Mouse (Mus musculus) CH12.LX (cell line): ENCODE data around the gene Lin7c.

Source experiments
- CTCF ChIP-seq, 2 experiments: IDR thresholded peaks in 1 of 2; conservative IDR thresholded peaks in 1 of 2; 2 replicates each; pipeline ENCODE4 v1.5.1; 2011 to 2012; ENCODE audit warnings: low read depth in 2 of 2, low read length in 2 of 2, improper control_type of control experiment in 1 of 2, inconsistent platforms in 1 of 2, mild to moderate bottlenecking in 1 of 2, moderate library complexity in 1 of 2
- E2F4 ChIP-seq: IDR thresholded peaks from 2 replicates; pipeline ENCODE4 v1.6.1; 2011; ENCODE audit warnings: low read depth, low read length, improper control_type of control experiment; ENCODE audit not compliant: insufficient replicate concordance
- EP300 ChIP-seq: IDR thresholded peaks from 2 replicates; pipeline ENCODE4 v1.6.1; 2011; ENCODE audit warnings: low read length, improper control_type of control experiment
- MAFK ChIP-seq: IDR thresholded peaks from 2 replicates; pipeline ENCODE4 v1.6.1; 2011; ENCODE audit warnings: low read length, improper control_type of control experiment; ENCODE audit not compliant: insufficient replicate concordance
- MAZ ChIP-seq: IDR thresholded peaks from 2 replicates; pipeline ENCODE4 v1.6.1; 2012; ENCODE audit warnings: low read depth, mild to moderate bottlenecking, inconsistent platforms, low read length, improper control_type of control experiment, moderate library complexity
- MEF2A ChIP-seq: IDR thresholded peaks from 2 replicates; pipeline ENCODE4 v1.6.1; 2014; ENCODE audit warnings: low read depth, mild to moderate bottlenecking, inconsistent platforms, low read length, improper control_type of control experiment, borderline replicate concordance
- MYC ChIP-seq: IDR thresholded peaks from 2 replicates; pipeline ENCODE4 v1.6.1; 2011; ENCODE audit warnings: low read depth, mild to moderate bottlenecking, improper control_type of control experiment, low read length
- POLR2A ChIP-seq: IDR thresholded peaks from 2 replicates; pipeline ENCODE4 v1.6.1; 2011; ENCODE audit warnings: low read depth, mild to moderate bottlenecking, improper control_type of control experiment, low read length
- RAD21 ChIP-seq: IDR thresholded peaks from 2 replicates; pipeline ENCODE4 v1.6.1; 2011; ENCODE audit warnings: low read depth, mild to moderate bottlenecking, low read length, improper control_type of control experiment, moderate library complexity
- RCOR1 ChIP-seq: conservative IDR thresholded peaks from 2 replicates; pipeline ENCODE4 v1.6.1; 2012; ENCODE audit warnings: low read depth, mild to moderate bottlenecking, inconsistent platforms, low read length, improper control_type of control experiment
- USF1 ChIP-seq: IDR thresholded peaks from 2 replicates; pipeline ENCODE4 v1.6.1; 2014; ENCODE audit warnings: low read depth, mild to moderate bottlenecking, inconsistent platforms, low read length, improper control_type of control experiment
- USF2 ChIP-seq: conservative IDR thresholded peaks from 2 replicates; pipeline ENCODE4 v1.6.1; 2011; ENCODE audit warnings: low read depth, low read length, improper control_type of control experiment
- ZNF384 ChIP-seq: IDR thresholded peaks from 2 replicates; pipeline ENCODE4 v1.6.1; 2012; ENCODE audit warnings: low read depth, low read length, improper control_type of control experiment, inconsistent platforms

GRCm38 (mm10) chr2:109859671-109860070 lies 31.0 kb upstream of the Lin7c start:
- no peak for TF ChIP-seq RAD21
- no peak for TF ChIP-seq MYC
- TF ChIP-seq CTCF (conservative IDR thresholded peaks at IDR 0.05 in 1 of 2, IDR thresholded peaks at IDR 0.05 in 1 of 2; ENCODE audit: low read depth in 2 of 2, low read length in 2 of 2) = no peak
- no peak for TF ChIP-seq MAFK
- TF ChIP-seq RCOR1 = no peak
- no peak for TF ChIP-seq POLR2A
- TF ChIP-seq MEF2A = no peak
- no peak for TF ChIP-seq MAZ
- no peak for TF ChIP-seq ZNF384
- TF ChIP-seq USF2 = no peak
- TF ChIP-seq USF1 = no peak
- TF ChIP-seq E2F4 = no peak
- no peak for TF ChIP-seq EP300
